Mouse (Mus musculus): ENCODE data around the gene Ndufa8. TPM values are rescaled to one million over a fixed set of nuclear protein-coding genes. Genes with fewer than 3 reads are reported as not detected.

The Ndufa8 gene
- total RNA-seq, 2 experiments from 2014 or later, result 186 to 200 TPM

- intact Hi-C loops (cut with DNase I), result no loop called here
These were observed 7.0 kb upstream of the Ndufa8 start for GRCm38 (mm10) chr2:36056248-36056647.

GRCm38 (mm10) chr2:36053249-36053648, 4.0 kb upstream of the Ndufa8 start:
- DNase-seq (ENCODE audit: low spot score in 2 of 2), result peak; percentile 41 to 42
- intact Hi-C loops (cut with DNase I), result no loop called here

More at GRCm38 (mm10) chr2:36056248-36056647, 7.0 kb upstream of the Ndufa8 start:
- DNase-seq (ENCODE audit: low spot score in 2 of 2), result no peak

- DNase-seq (ENCODE audit: low spot score in 2 of 2), result no peak
- intact Hi-C loops (cut with DNase I), result no loop called here
These were observed 355 bp upstream of the Ndufa8 start for GRCm38 (mm10) chr2:36049567-36049954.

DNA sequence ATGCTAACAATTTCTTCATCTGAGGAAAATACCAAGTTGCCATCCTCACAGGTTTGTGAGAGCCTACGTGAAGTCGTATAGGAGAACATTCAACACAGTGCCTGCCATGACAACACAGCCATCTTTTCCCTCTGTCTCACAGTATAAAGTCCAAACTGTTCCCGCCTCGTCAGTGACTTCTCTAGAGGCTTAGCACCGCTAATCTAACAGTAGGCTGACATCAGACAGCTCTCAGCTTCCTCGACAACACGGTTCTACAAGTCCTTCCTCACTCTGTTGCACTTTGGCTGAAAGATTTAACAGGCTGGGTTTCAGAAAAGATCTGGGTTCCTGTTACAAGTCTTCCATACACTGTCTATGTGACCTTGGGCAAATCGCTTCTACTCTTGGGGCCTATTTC, 1.0 kb downstream of the Ndufa8 start:
- intact Hi-C loops (cut with DNase I), result no loop called here
- DNase-seq (ENCODE audit: low spot score in 2 of 2), result no peak

- intact Hi-C loops (cut with DNase I), result no loop called here
- DNase-seq (ENCODE audit: low spot score in 2 of 2), result no peak
These were observed 8.3 kb downstream of the Ndufa8 start for GRCm38 (mm10) chr2:36040872-36041271.

- intact Hi-C loops (cut with DNase I), result no loop called here
- DNase-seq (ENCODE audit: low spot score in 2 of 2), result no peak
These were observed 9.8 kb downstream of the Ndufa8 start for GRCm38 (mm10) chr2:36039297-36039985.

DNA sequence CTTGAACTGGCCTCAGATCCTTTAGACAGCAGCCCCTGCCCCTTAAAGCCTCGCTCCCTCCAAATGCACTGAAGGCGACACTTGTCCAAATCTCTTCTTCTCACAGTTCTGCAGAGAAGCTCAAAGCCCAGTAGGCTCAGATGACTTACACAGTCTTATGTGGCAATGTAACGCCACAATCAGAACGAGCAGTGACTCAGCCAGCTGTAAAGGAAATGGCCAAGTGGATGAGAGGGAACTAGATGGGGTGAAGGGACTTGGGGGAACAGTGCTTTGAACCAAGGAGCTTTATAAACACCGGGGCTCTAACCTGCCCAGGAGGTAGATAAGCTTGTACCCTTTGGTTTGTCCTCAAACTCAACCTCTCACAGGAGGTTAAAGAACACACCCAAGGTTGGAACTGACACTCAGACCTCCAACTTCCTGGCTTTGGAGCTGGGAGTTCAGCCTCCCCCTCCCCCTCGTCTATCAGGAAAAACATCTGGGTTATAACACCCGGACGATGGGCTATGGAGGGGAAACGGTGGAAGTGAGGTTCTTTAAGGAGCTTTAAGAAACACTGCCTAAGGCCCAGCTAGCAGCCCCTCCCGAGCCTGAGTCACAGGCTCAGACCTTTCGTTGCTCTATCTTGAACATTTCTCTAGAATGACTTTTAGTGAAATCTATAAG, 13.7 kb downstream of the Ndufa8 start:
- no peak for DNase-seq (ENCODE audit: low spot score in 2 of 2)
- intact Hi-C loops (cut with DNase I), result no loop called here

DNA sequence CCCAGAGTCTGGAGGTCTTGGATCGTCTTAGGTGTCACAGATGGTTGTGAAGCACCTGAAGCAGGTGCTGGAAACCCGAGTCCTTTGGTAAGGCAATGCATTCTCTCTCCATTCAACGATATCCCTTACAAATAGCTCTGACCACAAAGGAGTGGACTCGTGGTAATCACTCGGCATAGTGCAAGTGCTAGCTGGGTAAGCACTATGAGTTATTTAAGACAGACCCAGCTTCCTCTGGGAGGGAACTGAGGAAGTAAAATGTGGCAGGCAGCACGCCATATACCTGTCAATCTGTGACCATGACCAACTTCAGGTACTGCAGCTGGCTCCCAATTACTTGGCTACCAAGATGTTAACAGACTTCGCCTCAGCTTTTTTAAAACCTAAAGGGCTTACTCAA, 14.3 kb downstream of the Ndufa8 start:
- DNase-seq (ENCODE audit: low spot score in 2 of 2), result no peak
- intact Hi-C loops (cut with DNase I), result no loop called here

DNA sequence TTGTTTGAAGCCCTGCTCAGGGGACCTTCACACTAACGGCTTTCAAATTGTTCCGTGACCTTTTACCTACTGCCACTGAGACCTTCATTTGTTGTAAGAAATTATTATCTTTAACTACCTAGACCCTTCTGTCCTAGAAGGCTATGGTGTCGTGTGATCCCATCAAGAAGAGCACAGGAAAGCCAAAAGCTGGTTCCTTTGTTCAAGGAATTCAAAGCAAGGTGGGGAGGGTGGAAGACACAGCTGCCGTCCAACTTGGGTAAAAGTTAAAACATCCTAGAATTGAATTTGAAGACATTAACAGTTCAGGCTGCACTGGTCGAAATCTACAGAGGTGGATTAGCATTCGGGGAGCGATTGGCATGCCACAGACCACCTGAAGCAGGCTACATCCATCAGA, 15.2 kb downstream of the Ndufa8 start:
- no peak for DNase-seq (ENCODE audit: low spot score in 2 of 2)
- intact Hi-C loops (cut with DNase I), result no loop called here

DNA sequence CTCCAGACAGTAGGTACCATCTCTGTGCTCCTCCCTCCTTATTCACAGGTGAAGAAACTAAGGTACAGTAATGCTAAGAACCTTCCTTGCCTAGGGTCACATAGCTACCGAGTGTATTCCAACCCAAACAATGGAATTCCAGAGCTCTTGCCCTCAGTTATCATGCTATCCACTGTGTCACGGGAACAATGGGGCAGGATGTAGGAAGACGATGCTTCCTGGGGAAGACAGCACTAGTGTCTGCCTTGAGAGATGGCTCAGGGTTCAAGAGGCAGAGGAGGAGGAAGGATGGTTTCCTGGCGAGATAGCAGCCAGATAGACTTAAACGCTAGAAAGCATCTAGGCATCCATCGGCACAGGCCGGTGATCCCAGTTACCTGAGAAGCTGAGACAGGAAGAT, 16.3 kb downstream of the Ndufa8 start:
- no peak for DNase-seq (ENCODE audit: low spot score in 2 of 2)
- intact Hi-C loops (cut with DNase I), result no loop called here

DNA sequence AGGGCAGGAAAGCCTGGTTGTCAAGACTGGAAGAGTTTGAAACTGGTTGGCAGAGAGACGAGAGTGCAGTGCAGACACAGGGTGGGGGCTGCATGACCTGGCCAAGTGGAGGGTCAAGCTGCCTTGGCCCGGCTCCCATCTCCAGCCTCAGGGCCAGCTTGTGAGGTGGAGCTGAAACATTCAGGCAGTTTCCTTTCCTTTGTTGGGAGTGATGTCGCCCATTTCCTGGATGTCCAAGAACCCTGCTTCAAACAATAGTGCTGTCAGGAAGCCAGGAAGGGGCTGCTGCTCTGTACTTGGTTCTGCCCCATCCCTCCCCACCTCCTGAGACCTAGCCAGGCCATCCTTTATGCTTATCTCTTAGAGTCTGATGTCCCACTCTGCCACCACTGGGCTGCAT, 25.9 kb downstream of the Ndufa8 start:
- intact Hi-C loops (cut with DNase I), result no loop called here

DNA sequence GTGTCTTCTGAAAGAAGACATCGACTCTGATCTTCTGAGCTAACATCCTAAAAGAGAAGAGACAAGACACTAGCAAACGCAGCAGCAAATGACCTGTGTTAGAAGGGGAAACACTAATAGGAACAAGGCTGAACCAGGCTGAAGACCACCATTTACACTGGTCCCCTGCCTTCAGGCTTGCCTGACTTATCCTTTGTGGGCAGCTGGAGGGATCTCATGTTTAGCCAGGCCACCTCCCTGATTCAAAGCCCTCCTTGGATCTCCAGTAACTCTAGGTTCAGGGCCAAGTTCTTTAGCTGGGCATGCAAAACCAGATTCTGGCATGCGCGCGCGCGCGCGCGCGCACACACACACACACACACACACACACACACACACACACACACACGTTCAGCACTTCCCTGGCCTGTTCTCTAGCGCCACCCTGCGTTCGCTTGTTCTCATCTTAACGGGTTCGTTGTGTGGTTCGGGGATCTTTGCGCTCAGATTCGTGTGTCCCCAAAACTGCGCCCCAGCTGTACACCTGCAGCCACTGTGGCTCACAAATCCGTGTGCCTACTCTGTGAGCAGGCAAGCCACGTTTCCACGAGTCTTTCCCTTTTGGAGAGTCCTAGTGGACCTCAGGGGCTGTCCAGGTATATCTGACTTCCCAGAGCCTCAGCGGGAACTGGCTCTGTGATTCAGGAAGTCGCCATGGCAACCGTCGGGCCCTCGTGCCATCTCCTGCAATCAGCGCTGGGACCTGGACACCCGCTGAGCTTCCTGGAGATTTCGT, 27.6 kb downstream of the Ndufa8 start:
- peak; percentile 91 to 93 for DNase-seq (ENCODE audit: low spot score in 2 of 2)
- intact Hi-C loops (cut with DNase I), result no loop called here

More for the DNA sequence above, 25.9 kb downstream of the Ndufa8 start:
- no peak for DNase-seq (ENCODE audit: low spot score in 2 of 2)

- intact Hi-C loops (cut with DNase I), result loop anchor here (5.0 kb wide), 1 partner anchor 79 kb away; no protein-coding TSS in a partner anchor
- DNase-seq (ENCODE audit: low spot score in 2 of 2), result no peak
These were observed 36.2 kb downstream of the Ndufa8 start for GRCm38 (mm10) chr2:36013010-36013409.

DNA sequence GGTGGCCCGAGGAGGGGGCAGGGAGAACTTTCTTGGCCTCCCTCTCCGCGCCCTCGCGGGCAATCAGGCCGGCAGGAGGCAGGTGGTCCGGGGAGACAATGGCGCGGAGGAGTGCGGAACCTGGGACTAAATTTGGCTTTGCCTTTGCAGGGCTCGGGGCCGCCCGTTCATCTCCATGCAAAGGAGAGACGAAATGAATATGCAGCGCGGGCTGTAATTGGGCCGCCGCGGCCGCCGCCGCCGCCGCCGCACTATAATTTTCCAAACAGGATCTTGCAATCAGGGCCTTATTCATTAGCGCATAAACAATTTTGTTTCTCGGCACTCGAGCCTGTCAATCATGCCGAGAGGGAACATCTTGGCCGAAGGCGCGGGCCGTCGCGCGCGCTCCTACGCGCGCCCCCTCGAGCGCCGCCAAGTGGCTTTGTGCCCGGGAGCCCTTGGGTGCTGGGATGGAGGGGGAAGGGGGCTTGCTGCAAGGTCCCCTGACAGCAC, 37.8 kb downstream of the Ndufa8 start:
- intact Hi-C loops (cut with DNase I), result loop anchor here (5.0 kb wide), 1 partner anchor 81 kb away; no protein-coding TSS in a partner anchor
- DNase-seq (ENCODE audit: low spot score in 2 of 2), result peak; percentile 52 to 61

- DNase-seq (ENCODE audit: low spot score in 2 of 2), result peak in 1 of 2 experiments; percentile 18
- intact Hi-C loops (cut with DNase I), result loop anchor here (5.0 kb wide), 1 partner anchor 82 kb away; no protein-coding TSS in a partner anchor
These were observed 38.6 kb downstream of the Ndufa8 start for GRCm38 (mm10) chr2:36010579-36010978.

DNA sequence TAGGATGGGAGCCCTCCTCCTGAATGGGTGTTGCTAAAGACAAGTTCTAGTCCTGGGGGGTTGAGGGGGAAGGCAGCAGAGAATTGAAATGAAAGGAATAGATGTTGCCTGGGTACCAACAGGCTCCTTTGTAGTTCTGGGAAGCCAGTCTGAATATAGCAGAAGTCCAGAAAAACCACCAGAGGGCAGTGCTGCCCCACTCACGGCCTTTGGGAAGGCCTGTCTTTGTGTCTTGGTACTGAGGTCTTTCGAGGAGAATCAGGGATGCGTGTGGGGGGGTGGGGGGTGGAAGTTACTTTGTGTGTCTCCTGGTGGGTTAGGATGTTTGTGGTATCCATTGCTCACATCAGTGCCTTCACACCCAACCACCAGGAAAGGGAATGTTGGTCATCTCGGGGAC, 39.8 kb downstream of the Ndufa8 start:
- peak; percentile 60 to 66 for DNase-seq (ENCODE audit: low spot score in 2 of 2)
- intact Hi-C loops (cut with DNase I), result loop anchor here (1.0 to 10.0 kb wide), 3 partner anchors 205 to 1325 kb away; no protein-coding TSS in a partner anchor

GRCm38 (mm10) chr2:36008071-36008470, 41.1 kb downstream of the Ndufa8 start:
- DNase-seq (ENCODE audit: low spot score in 2 of 2), result peak in 1 of 2 experiments; percentile 75
- intact Hi-C loops (cut with DNase I), result loop anchor here (5.0 to 10.0 kb wide), 2 partner anchors 269 to 1327 kb away; no protein-coding TSS in a partner anchor

- no peak for DNase-seq (ENCODE audit: low spot score in 2 of 2)
- intact Hi-C loops (cut with DNase I), result loop anchor here (10.0 kb wide), 1 partner anchor 1333 kb away; no protein-coding TSS in a partner anchor
These were observed 47.0 kb downstream of the Ndufa8 start for GRCm38 (mm10) chr2:36002188-36002587.

DNA sequence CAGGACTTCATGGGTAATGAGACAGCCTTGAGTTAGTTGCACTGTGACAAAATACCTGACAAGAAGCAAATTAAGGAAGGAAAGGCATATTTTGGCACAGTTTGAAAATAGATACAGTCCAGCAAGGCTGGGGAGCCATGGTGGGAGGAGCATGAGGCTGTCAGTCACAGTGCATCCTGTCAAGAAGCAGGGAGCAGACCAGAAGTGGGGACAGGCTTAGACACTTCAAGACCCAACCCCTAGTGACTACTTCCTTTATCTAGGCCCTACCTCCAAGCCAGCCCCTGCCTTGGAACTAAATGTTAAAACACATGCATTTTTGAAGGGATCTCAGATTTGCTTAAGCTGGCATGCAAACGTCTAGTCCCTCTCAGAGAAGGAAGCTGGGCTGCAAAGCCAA, 48.8 kb downstream of the Ndufa8 start:
- DNase-seq (ENCODE audit: low spot score in 2 of 2), result no peak
- intact Hi-C loops (cut with DNase I), result loop anchor here (10.0 kb wide), 1 partner anchor 1334 kb away; no protein-coding TSS in a partner anchor

GRCm38 (mm10) chr2:35999212-35999611, 50.0 kb downstream of the Ndufa8 start:
- no peak for DNase-seq (ENCODE audit: low spot score in 2 of 2)
- intact Hi-C loops (cut with DNase I), result no loop called here

All from left cerebral cortex, postnatal 14 days (tissue).